Mouse (Mus musculus): ENCODE results near the gene Plekhg1.
A peak's percentile ranks its signal among the peaks of the same experiment; 100 is the strongest.

Plekhg1 gene

GRCm38 (mm10) chr10:3891381-3892263 lies 151.5 kb downstream of the Plekhg1 start:
- peak; percentile 81 for DNase-seq (ENCODE audit: low spot score)

DNA sequence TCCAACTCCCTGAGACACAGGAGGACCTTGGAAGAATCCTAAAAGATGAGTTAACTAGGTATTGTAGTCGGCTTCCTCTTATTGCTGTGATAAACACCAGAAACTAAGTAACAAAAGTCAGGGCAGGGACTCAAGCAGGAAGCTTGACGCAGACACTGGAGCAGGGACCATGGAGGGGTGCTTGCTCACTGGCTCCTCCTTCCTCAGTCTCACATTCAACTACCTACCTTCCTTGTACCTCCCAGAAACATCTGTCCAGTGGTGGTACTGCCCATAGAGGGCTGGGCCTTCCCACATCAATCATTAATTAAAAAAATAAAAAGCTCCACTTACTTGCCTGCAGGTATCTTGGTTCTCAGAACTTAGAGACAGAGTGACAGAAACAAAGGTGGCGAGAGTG lies 152.2 kb downstream of the Plekhg1 start:
- DNase-seq (ENCODE audit: low spot score), result no peak

DNA sequence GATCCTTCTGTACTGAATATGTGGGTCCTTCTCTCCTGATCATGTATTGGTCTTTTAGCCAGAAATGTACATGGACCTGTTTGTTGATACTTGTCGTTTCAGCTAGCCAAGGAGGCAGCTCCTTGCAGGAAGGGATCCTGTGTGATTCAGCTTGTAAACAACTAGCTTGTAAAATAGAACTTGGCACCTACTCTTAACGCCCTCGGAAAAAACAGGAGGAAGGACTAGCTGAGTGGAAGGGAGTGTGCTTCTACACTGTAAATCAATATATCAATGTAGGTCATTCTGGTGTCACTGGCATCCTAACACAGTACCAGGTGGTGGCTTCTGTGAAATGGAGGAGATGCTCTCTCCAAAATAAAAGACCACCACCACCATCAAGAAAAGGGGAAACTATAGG lies 157.9 kb downstream of the Plekhg1 start:
- no peak for DNase-seq (ENCODE audit: low spot score)

DNA sequence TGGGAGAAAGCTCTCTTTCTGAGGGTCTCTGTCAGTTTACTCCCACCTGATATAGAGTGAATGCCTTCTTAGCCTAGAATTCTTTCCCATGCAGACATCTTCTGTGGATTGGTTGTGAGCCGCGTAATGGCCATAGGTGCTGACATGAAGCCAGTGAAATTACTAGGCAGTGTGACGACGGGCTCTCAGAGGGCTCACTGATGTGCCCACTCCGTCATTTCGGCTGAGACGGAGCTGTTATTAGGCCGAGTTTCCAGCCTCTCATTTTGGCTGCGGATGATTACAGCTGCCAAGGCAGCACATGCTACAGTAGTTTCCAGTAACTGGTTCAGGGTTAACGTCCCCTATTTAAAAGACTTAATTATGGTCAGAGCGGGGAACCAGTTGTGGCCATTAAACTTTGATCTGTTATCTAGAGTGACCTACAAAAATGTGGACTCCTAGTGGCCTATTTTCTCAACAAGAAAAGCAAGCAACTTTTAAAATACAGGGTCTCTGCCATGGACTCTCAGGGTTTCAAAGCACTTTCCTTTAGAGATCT lies 160.3 kb downstream of the Plekhg1 start:
- DNase-seq (ENCODE audit: low spot score), result no peak

GRCm38 (mm10) chr10:3905747-3906146 lies 165.6 kb downstream of the Plekhg1 start:
- DNase-seq (ENCODE audit: low spot score), result no peak

DNA sequence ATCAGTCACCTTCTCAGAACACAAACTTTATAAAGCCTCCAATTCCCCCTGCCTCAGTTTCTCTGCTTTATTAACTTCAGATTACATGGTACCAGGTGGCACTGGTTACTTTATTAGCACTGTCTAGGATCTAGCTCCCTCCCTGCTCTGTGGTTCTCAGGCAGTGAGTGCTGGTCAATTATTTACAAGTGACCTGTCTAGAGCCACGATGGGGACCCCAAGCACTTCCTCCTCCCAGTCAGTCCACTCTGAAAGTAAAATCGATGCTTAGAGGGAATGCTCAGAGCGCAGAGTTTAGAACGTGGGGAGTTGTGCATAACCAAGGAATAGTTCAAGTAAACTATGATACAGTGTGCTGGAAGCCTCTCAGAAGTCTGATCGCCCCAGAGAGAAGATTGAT lies 173.9 kb downstream of the Plekhg1 start:
- DNase-seq (ENCODE audit: low spot score), result no peak

- DNase-seq (ENCODE audit: low spot score), result no peak
These were observed 180.4 kb downstream of the Plekhg1 start for GRCm38 (mm10) chr10:3920368-3921152.

- no peak for DNase-seq (ENCODE audit: low spot score)
These were observed 187.9 kb downstream of the Plekhg1 start for GRCm38 (mm10) chr10:3928008-3928545.

- no peak for DNase-seq (ENCODE audit: low spot score)
These were observed 191.7 kb downstream of the Plekhg1 start for GRCm38 (mm10) chr10:3931831-3932230.

DNA sequence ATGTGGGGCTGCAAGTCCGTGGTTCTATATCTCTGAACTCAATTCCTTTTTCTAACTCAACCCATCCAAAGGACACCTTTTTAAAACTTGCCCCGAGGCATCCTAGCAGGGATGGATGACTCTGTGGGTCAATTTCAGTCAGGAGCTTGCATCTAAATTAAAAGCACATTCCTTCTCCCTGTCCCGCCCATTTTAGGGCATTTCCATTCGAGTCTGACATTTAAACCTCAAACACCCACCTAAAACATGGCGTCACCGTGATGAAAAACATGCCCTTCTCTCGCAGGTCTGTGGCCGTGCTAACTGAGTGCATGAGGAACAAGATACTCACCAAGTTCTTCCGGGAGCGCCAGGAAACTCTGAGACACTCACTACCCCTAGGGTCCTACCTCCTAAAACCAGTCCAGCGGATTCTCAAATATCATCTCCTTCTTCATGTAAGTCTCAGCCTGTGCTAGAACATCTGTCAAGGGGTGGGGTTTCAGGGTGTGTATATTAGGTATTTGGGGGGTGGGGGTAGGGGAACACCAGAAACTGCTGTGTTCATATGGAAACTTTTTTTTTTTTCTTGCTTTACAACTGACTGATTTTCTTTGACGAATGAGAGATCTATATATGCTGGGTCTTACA lies 193.3 kb downstream of the Plekhg1 start:
- DNase-seq (ENCODE audit: low spot score), result peak; percentile 12

- no peak for DNase-seq (ENCODE audit: low spot score)
These were observed 196.7 kb downstream of the Plekhg1 start for GRCm38 (mm10) chr10:3936864-3937263.

DNA sequence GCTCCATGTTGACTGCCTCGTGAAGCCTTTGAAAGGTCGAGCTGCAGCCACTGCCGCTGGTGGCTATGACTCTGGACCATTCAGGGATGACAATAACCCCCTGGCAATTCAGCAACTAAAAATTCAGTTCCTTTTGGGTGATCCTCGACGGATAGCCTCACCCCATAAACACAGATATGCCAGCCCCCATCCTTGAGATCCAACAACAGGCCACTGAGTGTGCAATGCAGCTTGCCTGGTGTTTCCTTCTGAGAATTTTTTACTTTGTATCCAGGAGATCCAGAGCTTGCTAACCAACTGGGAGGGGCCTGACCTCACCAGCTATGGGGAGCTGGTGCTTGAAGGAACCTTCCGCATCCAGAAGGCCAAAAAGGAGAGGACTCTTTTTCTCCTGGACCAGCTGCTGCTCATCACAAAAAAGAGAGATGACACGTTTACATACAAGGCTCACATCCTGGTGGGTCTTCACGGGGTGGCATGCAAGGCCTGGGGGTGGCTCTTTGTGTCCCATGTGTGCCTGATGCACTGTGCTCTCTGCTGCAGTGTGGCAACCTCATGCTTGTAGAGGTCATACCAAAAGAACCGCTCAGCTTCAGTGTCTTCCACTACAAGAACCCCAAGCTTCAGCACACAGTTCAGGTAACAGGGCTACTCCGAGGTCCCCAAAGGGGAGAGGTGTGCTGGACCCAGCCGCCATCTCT lies 199.9 kb downstream of the Plekhg1 start:
- no peak for DNase-seq (ENCODE audit: low spot score)

GRCm38 (mm10) chr10:3940596-3940975 lies 200.4 kb downstream of the Plekhg1 start:
- DNase-seq (ENCODE audit: low spot score), result no peak

GRCm38 (mm10) chr10:3941054-3941757 lies 201.0 kb downstream of the Plekhg1 start:
- peak; percentile 52 for DNase-seq (ENCODE audit: low spot score)

DNA sequence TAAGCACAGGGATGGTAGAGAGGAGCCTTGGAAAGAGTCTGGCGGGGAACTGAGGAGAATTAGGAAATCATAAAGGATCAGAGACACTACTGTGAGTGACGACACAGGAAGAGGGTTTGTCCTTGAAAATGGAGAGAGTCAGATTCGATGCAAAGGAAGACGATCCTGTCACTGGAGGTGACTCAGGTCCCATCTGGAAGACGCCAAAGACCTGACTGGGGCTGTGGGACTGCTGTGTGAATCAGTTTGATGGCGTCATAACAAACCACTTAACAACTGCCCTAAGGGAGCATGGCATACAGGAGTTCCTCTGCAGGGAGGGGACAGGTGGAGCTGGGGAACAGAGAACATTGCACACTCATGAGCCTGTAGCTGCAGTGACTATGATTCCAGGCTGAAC lies 202.1 kb downstream of the Plekhg1 start:
- no peak for DNase-seq (ENCODE audit: low spot score)

DNA sequence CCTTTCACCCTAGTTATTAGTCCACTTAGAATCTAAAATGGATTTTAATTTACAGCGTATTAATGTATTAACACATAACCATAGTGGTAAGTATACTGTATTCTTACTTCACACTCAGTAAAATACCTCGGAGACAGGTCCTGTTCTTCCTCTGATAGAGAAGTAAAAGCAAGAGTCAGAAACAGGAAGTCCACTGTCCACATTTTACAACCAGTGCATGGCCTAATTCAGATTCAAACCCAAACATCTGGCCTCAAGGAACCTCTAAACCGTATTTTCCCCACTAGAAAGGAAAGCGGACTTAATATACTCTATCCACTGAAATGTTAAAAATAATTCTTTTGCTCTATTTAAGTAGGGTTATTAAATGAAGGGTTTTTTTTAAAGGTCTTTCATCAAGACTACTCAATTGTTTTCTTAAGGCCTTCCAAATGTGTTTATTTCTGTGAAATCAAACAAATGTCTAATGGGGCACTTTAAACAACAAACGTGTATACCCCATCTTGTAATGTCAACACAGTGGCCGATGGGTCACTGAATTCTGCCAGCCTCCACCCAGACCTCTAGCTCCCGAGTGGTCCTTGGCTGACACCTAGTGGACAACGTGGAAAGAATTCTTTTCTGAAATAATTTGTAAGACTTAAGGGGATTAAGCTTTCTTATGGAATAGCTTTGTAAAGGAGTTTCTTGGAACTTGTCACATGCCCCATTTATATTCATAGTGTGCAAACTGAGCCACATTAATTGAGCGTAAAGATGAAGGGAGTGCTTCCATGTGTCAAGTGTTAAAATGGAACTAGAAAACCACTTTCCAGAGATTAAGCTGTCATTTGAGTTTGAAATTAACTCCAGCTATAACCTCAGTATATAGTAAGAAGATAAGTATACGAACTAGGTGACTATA lies 203.6 kb downstream of the Plekhg1 start:
- DNase-seq (ENCODE audit: low spot score), result peak; percentile 90

- DNase-seq (ENCODE audit: low spot score), result no peak
These were observed 206.7 kb downstream of the Plekhg1 start for GRCm38 (mm10) chr10:3946871-3947270.

DNA sequence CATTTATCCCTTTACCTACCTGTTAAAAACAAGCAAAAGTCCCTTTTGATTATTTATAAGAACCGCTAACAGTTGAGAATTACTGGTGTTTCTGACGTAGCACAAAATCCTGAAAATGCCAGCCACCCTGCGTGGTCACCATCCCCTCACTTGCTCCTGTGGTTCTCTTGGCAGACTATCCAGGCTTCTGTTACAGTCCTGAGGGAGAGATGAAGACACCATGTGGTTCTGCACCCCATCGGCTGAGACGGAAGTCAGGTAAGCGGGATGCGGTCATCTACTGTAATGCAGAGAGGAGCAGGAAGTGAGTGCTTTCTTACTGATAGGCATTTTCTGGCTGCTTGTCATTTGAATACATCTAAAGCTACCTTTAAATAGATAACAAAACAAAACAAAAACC lies 207.2 kb downstream of the Plekhg1 start:
- no peak for DNase-seq (ENCODE audit: low spot score)

DNA sequence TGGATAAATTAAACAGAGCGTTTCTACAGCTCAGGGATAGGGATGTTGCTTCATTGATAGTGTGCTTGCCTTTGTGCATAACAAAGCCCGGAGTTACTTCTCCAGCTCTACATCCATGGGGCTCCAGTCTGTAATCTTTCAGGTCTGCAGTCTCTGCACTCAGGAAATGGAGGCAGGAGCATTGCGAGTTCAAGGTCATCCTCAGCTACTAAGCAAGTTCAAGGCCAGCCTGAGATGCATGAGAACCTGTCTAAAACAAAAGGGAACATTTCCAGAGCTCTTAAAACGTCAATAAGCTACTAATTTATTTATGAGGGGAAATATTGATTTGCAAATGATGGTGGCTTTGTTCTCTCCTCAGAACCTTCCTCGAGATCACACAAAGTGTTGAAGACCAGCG lies 209.1 kb downstream of the Plekhg1 start:
- DNase-seq (ENCODE audit: low spot score), result no peak

DNA sequence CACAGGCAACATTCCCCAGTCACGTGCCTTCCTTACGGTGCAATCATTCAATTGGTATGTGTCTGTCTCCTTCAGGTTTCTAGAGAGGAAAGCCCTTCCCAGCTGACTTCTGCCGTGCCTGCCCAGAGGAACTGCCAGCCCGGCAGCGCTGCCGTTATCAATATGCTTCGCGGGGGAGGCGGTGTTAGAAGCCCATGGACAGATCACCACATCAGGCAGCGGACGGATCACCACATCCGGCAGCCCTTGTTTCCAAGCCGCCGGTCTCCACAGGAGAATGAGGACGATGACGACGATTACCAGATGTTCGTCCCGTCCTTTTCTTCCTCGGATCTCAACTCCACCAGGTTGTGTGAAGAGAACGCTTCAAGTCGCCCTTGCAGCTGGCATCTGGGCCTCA lies 216.3 kb downstream of the Plekhg1 start:
- DNase-seq (ENCODE audit: low spot score), result no peak

Data from embryo, embryonic 10.5 days (tissue).